Mouse (Mus musculus) heart, embryonic 13.5 days (tissue): ENCODE measurements around the gene Kctd7. TPM values are rescaled to one million over a fixed set of nuclear protein-coding genes. Genes with fewer than 3 reads are reported as not detected.

Experiments
- ATAC-seq: fragments of 200-750 bp; cut with Nextera tagmentation; 2 replicates; pipeline ENCODE4 v1.8.0; 2017; ENCODE audit warnings: moderate TSS enrichment; ENCODE audit not compliant: insufficient number of reproducible peaks, low FRiP score, low TSS enrichment; ENCODE audit errors: extremely low read depth
- H3K27ac ChIP-seq: fragments of 300-500 bp; sonication (generic); replicated peaks from 2 replicates; pipeline ENCODE4 v1.5.1; 2015; ENCODE audit warnings: moderate library complexity, mild to moderate bottlenecking, inconsistent platforms
- H3K27me3 ChIP-seq: fragments of 300-500 bp; sonication (generic); replicated peaks from 2 replicates; pipeline ENCODE4 v1.6.1; 2015; ENCODE audit warnings: mild to moderate bottlenecking, inconsistent platforms
- H3K36me3 ChIP-seq: fragments of 300-500 bp; sonication (generic); 2 replicates; pipeline ENCODE4 v1.6.1; 2015; ENCODE audit warnings: mild to moderate bottlenecking, inconsistent platforms
- H3K4me1 ChIP-seq: fragments of 300-500 bp; sonication (generic); 2 replicates; pipeline ENCODE4 v1.6.1; 2015; ENCODE audit warnings: inconsistent platforms
- H3K4me2 ChIP-seq: fragments of 300-500 bp; sonication (generic); 2 replicates; pipeline ENCODE4 v1.6.1; 2015; ENCODE audit warnings: inconsistent platforms, mild to moderate bottlenecking, moderate library complexity
- H3K4me3 ChIP-seq: fragments of 300-500 bp; sonication (generic); 2 replicates; pipeline ENCODE4 v1.5.1; 2015; ENCODE audit warnings: moderate library complexity, mild to moderate bottlenecking, inconsistent platforms
- H3K9ac ChIP-seq: fragments of 300-500 bp; sonication (generic); 2 replicates; pipeline ENCODE4 v1.6.1; 2015; ENCODE audit warnings: inconsistent platforms, mild to moderate bottlenecking, moderate library complexity
- H3K9me3 ChIP-seq: fragments of 300-500 bp; sonication (generic); 2 replicates; pipeline ENCODE4 v1.6.1; 2016; ENCODE audit warnings: inconsistent platforms
- WGBS: fragments of 180-500 bp; shearing (Covaris S2); methylation state at CpG from one replicate; pipeline ENCODE4 v1.1.7; 2015; ENCODE audit warnings: mixed read lengths; 5-methylcytosine and 5-hydroxymethylcytosine counted together
- polyA plus RNA-seq: library from polyadenylated mRNA; unstranded; fragments of >200 nt; fragmentation: Nextera tagmentation; extraction: Ambion mirVana; gene quantifications from 2 replicates; pipeline ENCODE4 v1.2.1, GENCODE M21; 2015

Kctd7 gene
- polyA plus RNA-seq, 1 experiment from 2014 or later = 4.6 TPM

DNA sequence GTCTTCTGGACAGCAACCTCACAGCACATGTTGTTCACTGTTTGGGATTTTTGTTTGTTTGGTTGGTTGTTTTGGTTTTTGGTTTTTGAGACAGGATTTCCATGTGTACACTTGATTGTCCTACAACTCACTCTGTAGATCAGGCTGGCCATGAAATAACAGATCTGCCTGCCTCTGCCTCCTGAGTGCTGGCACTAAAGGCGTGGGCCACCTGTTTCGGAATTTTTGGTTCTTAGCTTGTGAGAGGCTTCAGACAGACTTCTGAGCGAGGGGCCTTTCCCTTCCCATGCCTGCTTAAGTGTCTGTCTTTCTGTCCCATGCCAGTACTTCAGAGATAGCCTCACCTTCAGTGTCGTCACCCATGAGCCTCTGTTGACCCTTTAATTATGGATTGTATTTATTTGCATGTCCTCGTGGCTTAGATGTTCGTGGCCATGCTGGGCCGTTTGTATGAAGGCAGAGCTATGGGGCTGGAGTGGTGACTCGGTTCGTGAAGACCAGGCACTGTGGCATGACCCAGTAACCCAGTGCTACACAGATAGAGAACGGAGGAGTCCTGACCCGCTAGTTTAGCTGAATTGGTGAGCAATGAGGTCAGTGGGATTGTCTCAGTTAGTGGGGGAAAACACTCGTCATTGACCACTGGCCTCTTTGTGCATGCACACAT lies 24.5 kb upstream of the Kctd7 start:
- 80% methylated on average over 12 of the region's 12 CpGs for WGBS
- H3K4me3 ChIP-seq = no peak overlapping the region

DNA sequence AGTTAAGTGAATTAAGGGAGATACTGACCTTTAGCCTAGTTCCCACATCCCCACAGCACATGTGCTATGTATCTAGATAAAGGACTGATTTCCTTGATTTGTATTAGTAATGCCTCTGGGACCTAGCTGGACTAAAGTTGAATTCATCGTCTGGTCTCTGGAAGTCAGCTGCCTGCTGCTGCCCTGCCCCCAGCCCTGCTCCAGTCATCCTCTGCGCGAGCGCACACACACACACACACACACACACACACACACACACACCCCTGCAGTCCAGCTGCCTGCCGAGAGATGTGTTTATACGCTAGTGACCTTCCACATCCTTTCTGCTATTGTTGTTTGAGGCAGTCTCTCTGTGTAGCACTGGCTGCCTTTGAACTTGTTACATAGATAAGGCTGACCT lies 23.8 kb upstream of the Kctd7 start:
- 62% methylated on average over 6 of the region's 6 CpGs for WGBS
- no peak for ATAC-seq
- H3K27ac ChIP-seq = no peak overlapping the region

More for the DNA sequence above, 24.5 kb upstream of the Kctd7 start:
- no peak overlapping the region for H3K9ac ChIP-seq
- peaks cover 20% of the 10 kb centered on the region for H3K4me1 ChIP-seq
- H3K27ac ChIP-seq = no peak overlapping the region
- ATAC-seq = no peak
- H3K27me3 ChIP-seq = no peaks in the 10 kb centered on the region
- H3K36me3 ChIP-seq = peaks cover 6% of the 10 kb centered on the region
- no peaks in the 10 kb centered on the region for H3K9me3 ChIP-seq
- no peak overlapping the region for H3K4me2 ChIP-seq

DNA sequence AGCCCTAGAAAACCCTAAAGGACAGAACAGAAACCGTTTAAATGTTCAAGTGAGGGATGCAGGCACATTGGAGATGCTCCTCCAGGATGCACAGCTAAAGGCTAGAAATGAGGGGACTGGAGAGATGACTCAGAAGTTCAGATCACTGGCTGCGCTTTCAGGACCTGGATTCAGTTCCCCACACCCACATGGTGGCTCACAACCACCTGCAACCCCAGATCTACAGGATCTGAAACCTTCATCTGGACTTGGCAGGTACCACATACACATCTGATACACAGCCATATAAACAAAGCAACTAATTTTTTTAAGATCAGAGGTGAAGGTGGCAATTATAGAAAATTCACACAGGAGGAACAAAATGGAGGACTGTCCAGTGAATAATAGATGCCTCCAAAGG lies 22.3 kb upstream of the Kctd7 start:
- Histone ChIP-seq H3K27me3 (no peaks in the 10 kb centered on the region), H3K9me3 (no peaks in the 10 kb centered on the region), H3K36me3 (no peaks in the 10 kb centered on the region), H3K4me3 (no peak overlapping the region), H3K4me2 (no peak overlapping the region), H3K4me1 (peaks cover 20% of the 10 kb centered on the region), H3K27ac (no peak overlapping the region), H3K9ac (no peak overlapping the region)
- 86% methylated on average over 2 of the region's 2 CpGs for WGBS
- no peak for ATAC-seq

More for the DNA sequence above, 23.8 kb upstream of the Kctd7 start:
- Histone ChIP-seq H3K36me3 (peaks cover 5% of the 10 kb centered on the region), H3K9me3 (no peaks in the 10 kb centered on the region), H3K4me1 (peaks cover 20% of the 10 kb centered on the region), H3K27me3 (no peaks in the 10 kb centered on the region), H3K4me3 (no peak overlapping the region), H3K4me2 (no peak overlapping the region), H3K9ac (no peak overlapping the region)

DNA sequence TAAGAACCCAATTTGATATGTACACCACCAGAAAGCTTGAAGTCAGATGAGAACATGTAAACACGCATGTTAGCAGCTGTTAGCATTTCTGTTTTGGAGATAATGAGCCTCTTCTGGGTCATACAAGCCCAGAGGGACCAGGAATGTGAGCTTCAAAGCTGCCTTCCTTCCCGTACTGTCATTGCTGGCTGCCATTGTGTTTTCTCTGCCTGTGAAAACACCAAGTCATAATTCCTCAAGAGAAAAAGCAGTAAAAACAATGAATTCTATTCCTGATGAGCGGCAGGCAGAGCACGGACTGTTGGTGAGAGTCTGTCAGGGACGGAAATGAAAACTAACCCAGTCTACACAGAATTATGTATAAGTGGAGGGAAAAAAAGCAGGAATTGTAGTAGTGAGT lies 20.4 kb upstream of the Kctd7 start:
- H3K4me3 ChIP-seq = no peak overlapping the region
- no peak overlapping the region for H3K4me2 ChIP-seq
- peaks cover 10% of the 10 kb centered on the region; the same call in 1 of the 2 replicates for H3K4me1 ChIP-seq
- no peaks in the 10 kb centered on the region for H3K27me3 ChIP-seq
- no peaks in the 10 kb centered on the region for H3K36me3 ChIP-seq
- H3K9me3 ChIP-seq = no peaks in the 10 kb centered on the region
- WGBS = 73% methylated on average over 5 of the region's 5 CpGs
- no peak overlapping the region for H3K27ac ChIP-seq
- ATAC-seq = no peak
- no peak overlapping the region for H3K9ac ChIP-seq

DNA sequence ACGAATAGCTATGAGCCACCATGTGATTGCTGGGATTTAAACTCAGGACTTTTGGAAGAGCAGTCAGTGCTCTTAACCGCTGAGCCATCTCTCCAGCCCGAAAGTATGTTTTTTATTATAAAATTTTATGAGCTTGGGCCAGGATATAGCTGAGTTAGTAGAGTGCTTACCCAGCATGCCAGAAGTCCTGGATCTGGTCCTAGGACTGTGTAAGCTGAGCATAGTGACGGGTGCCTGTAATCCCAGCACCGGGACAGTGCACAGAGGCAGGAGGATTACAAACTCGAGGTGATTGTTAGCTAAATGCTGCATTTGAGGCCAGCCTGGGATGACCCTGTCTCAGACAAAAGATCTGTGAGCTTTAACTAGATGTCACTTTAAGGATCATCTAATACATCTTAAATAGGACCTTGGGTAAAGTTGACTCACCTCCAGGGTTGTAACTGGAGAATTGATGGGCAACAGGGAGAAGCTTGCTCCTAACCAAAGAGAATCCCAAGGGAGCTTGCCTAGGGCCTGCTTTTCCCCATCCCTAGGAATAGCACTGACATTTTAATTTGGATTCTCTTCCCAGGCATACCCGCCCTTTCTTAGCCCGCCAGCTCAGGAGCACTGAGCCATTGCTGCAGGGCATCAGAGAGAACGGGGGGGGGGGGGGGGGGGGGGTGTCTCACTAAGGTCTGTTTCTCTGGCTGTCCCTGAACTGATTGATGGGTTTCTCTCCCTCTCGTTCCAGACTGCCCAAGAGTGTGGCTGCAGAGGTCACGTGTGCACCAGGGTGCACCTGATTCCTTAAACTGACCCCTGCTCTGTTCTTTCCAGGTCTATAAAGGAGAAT lies 15.8 kb upstream of the Kctd7 start:
- ATAC-seq = no peak

DNA sequence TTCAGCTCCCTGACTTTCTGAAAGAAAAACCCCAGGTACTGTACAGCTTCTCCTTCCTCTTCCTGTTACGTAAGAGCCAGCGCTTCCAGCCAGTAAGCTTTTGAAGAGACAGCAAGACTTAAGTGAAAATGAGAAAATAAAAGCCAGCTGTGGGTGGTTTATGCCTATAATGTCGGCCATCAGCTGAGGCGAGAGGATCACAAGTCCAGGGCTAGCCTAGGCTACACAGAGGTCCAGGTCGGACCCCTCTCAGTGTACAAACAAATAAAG lies 15.2 kb upstream of the Kctd7 start:
- Histone ChIP-seq H3K4me1 (no peaks in the 10 kb centered on the region), H3K4me3 (no peak overlapping the region), H3K27ac (no peak overlapping the region), H3K9me3 (no peaks in the 10 kb centered on the region), H3K27me3 (peaks cover 5% of the 10 kb centered on the region; the same call in 1 of the 2 replicates), H3K4me2 (no peak overlapping the region), H3K36me3 (no peaks in the 10 kb centered on the region), H3K9ac (no peak overlapping the region)
- 81% methylated on average over 5 of the region's 5 CpGs for WGBS
- no peak for ATAC-seq

More for the DNA sequence above, 15.8 kb upstream of the Kctd7 start:
- Histone ChIP-seq H3K9me3 (no peaks in the 10 kb centered on the region), H3K4me3 (no peak overlapping the region), H3K9ac (no peak overlapping the region), H3K36me3 (no peaks in the 10 kb centered on the region), H3K4me1 (no peaks in the 10 kb centered on the region), H3K27me3 (peaks cover 2% of the 10 kb centered on the region; the same call in 1 of the 2 replicates), H3K27ac (no peak overlapping the region), H3K4me2 (no peak overlapping the region)
- WGBS = 72% methylated on average over 10 of the region's 11 CpGs

DNA sequence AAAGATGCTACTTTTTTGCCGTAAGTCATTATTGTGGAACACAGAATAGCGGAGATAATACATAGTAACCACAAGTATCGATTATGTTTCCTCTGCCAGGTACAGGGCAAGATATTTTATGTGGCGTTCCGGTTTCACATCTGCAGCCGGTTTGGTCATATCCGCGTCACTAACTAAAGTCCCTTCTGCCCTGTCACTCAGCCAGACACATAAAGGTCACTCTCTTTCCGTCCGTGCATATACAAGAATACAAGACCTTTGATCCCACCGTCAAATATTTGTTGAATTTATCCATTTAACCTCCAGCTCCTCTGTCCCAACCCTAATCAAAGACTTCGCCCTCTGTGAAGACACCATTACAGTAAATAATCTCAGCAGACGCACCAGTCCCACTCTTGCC lies 8.1 kb upstream of the Kctd7 start:
- no peak overlapping the region for H3K4me3 ChIP-seq

DNA sequence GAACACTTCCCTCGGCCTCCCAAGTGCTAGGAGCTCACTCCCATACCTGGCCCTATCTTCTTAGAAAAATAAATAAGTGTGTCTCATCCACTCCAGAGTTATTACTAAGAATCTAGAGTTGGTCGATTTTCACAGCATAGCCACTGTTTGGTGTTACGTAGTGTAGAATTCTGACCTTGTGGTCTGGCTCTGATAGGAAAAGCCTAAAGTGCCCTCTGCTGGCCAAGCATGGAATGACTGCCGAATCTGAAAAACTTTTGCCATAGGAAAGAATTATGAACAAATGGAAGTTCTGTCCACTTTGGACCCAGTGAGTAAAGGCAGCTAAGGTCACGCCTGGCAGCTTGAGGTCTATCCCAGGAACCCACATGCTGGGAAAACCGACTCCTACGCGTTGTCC lies 5.3 kb upstream of the Kctd7 start:
- H3K4me2 ChIP-seq = no peak overlapping the region
- H3K4me3 ChIP-seq = no peak overlapping the region
- H3K9ac ChIP-seq = no peak overlapping the region
- WGBS = 20% methylated on average over 8 of the region's 8 CpGs
- peaks cover 4% of the 10 kb centered on the region; the same call in 1 of the 2 replicates for H3K36me3 ChIP-seq
- ATAC-seq = no peak
- H3K4me1 ChIP-seq = peaks cover 11% of the 10 kb centered on the region; the same call in 1 of the 2 replicates
- H3K27me3 ChIP-seq = peaks cover 46% of the 10 kb centered on the region
- no peaks in the 10 kb centered on the region for H3K9me3 ChIP-seq
- H3K27ac ChIP-seq = no peak overlapping the region

More for the DNA sequence above, 8.1 kb upstream of the Kctd7 start:
- Histone ChIP-seq H3K4me2 (no peak overlapping the region), H3K36me3 (peaks cover 4% of the 10 kb centered on the region; the same call in 1 of the 2 replicates), H3K9me3 (no peaks in the 10 kb centered on the region), H3K9ac (no peak overlapping the region), H3K27ac (no peak overlapping the region), H3K27me3 (peaks cover 33% of the 10 kb centered on the region), H3K4me1 (no peaks in the 10 kb centered on the region)
- ATAC-seq = no peak
- WGBS = 92% methylated on average over 13 of the region's 13 CpGs

DNA sequence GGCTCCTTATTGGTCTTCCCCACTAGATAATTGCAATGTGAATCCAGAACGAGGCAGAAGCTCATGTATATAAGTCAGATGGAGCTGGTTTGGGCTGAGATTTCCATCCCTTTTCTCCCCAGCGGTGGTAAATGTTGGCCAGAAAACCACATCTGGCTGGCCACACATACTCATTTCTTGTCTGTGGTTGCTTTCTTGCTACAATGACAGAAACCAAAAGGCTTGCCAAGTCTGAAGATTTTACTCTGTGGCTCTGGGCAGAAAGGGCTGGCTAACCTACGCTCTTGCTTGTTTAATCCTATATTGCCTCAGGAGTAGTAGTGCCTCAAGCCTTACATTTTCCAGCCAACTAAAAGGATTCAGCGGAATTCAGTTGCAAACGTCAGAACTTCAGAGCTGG lies 3.5 kb upstream of the Kctd7 start:
- H3K4me3 ChIP-seq = no peak overlapping the region
- H3K27ac ChIP-seq = no peak overlapping the region
- no peak overlapping the region for H3K4me2 ChIP-seq
- H3K4me1 ChIP-seq = peaks cover 23% of the 10 kb centered on the region
- peaks cover 37% of the 10 kb centered on the region for H3K27me3 ChIP-seq
- no peak for ATAC-seq
- peaks cover 3% of the 10 kb centered on the region; the same call in 1 of the 2 replicates for H3K36me3 ChIP-seq
- 77% methylated on average over 5 of the region's 5 CpGs for WGBS
- H3K9ac ChIP-seq = no peak overlapping the region
- no peaks in the 10 kb centered on the region for H3K9me3 ChIP-seq

DNA sequence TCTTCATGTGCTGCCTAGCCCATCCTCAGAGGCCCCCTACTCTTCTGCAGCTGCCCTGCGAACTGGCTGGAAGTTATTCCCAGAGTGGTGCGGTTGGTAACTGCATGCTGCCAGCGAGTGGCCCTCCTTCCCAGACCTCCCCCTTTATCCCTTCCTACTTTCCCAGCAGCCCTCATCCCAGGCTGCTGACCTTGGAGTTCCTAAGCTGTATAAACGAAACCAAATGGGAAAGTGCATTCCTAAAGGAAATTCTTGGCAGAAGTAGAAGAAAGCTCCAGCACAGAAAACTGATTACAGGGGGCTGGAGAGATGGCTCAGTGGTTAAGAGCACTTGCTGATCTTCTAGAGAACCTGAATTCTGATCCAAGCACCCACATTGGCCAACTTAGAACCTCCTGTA lies 2.6 kb upstream of the Kctd7 start:
- 39% methylated on average over 4 of the region's 4 CpGs for WGBS

DNA sequence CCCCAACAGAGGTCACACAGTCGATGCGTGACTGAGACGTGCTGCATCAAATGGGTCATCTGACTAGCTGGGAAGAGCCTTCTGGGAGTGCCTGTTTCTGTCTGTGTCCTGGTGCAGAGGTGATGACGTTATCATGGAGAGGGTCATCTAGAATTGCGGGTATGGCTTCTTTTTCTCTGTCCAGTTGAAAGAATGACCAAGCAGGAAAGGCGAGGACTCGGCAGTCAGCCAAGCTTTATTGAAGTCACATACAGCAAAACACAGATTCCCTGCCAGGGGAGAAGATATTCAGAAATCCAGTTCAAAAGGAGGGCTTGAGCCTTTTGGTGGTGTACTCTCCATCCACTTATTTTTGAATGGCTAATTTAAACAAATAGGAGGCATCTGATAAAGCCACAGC lies 1.6 kb upstream of the Kctd7 start:
- 77% methylated on average over 7 of the region's 7 CpGs for WGBS
- 0 out of 2 replicates have a peak overlapping the region, but pooled peaks have one; percentile 96 for H3K4me2 ChIP-seq
- no peaks in the 10 kb centered on the region for H3K9me3 ChIP-seq
- ATAC-seq = no peak
- no peak overlapping the region for H3K4me3 ChIP-seq
- peaks cover 32% of the 10 kb centered on the region for H3K27me3 ChIP-seq
- H3K36me3 ChIP-seq = peaks cover 3% of the 10 kb centered on the region
- no peak overlapping the region for H3K9ac ChIP-seq
- H3K27ac ChIP-seq = no peak overlapping the region
- H3K4me1 ChIP-seq = peaks cover 23% of the 10 kb centered on the region

More for the DNA sequence above, 2.6 kb upstream of the Kctd7 start:
- no peaks in the 10 kb centered on the region for H3K36me3 ChIP-seq
- H3K27ac ChIP-seq = no peak overlapping the region
- H3K9ac ChIP-seq = no peak overlapping the region
- H3K4me2 ChIP-seq = no peak overlapping the region
- H3K4me1 ChIP-seq = peaks cover 23% of the 10 kb centered on the region
- peaks cover 34% of the 10 kb centered on the region for H3K27me3 ChIP-seq
- no peak for ATAC-seq
- no peaks in the 10 kb centered on the region for H3K9me3 ChIP-seq
- H3K4me3 ChIP-seq = no peak overlapping the region
